Mouse (Mus musculus) MEL (cell line): Measurements from ENCODE around the gene Tmem98.

Experiments
- CTCF ChIP-seq, 3 experiments: IDR thresholded peaks in 2 of 3; conservative IDR thresholded peaks in 1 of 3; 2 replicates each; pipeline ENCODE4 v1.5.1; 2011 to 2012; ENCODE audit warnings: low read length in 3 of 3, low read depth in 2 of 3, mild to moderate bottlenecking in 2 of 3, improper control_type of control experiment in 1 of 3, inconsistent platforms in 1 of 3, mixed read lengths in 1 of 3, moderate library complexity in 1 of 3; ENCODE audit not compliant: control insufficient read depth in 1 of 3, insufficient read depth in 1 of 3, poor library complexity in 1 of 3, severe bottlenecking in 1 of 3
- NELFE ChIP-seq: IDR thresholded peaks from 2 replicates; pipeline ENCODE4 v1.6.1; 2011; ENCODE audit warnings: low read depth, low read length, improper control_type of control experiment
- RAD21 ChIP-seq: IDR thresholded peaks from 2 replicates; pipeline ENCODE4 v1.6.1; 2011; ENCODE audit warnings: mild to moderate bottlenecking, low read depth, low read length, improper control_type of control experiment
- TAL1 ChIP-seq: IDR thresholded peaks from 2 replicates; pipeline ENCODE4 v1.6.1; 2012; ENCODE audit warnings: mild to moderate bottlenecking, inconsistent platforms, low read length, moderate library complexity, mixed read lengths
- TCF12 ChIP-seq: IDR thresholded peaks from 2 replicates; pipeline ENCODE4 v1.6.1; 2014; ENCODE audit warnings: low read depth, mild to moderate bottlenecking, inconsistent platforms, low read length, improper control_type of control experiment, moderate library complexity
- USF1 ChIP-seq: IDR thresholded peaks from 2 replicates; pipeline ENCODE4 v1.6.1; 2014; ENCODE audit warnings: low read depth, mild to moderate bottlenecking, inconsistent platforms, low read length, improper control_type of control experiment, moderate library complexity

- TF ChIP-seq TAL1 (no peak), TCF12 (no peak), CTCF (IDR thresholded peaks at IDR 0.05 in 2 of 3, conservative IDR thresholded peaks at IDR 0.05 in 1 of 3; ENCODE audit: control insufficient read depth in 1 of 3, insufficient read depth in 1 of 3, low read depth in 2 of 3, low read length in 3 of 3, poor library complexity in 1 of 3, severe bottlenecking in 1 of 3) (peak in 2 of 3 experiments; percentile 28 to 51; a peak in 3 of 6 replicates), USF1 (no peak), RAD21 (peak; percentile 20), NELFE (no peak)
These were observed 32.3 kb upstream of the Tmem98 start for GRCm38 (mm10) chr11:80777708-80778107.
